Mouse (Mus musculus) megakaryocyte, embryonic 14.5 days (primary cell): ENCODE data around the gene Fam25c. TPM values are rescaled to one million over a fixed set of nuclear protein-coding genes. Genes with fewer than 3 reads are reported as not detected.

ENCODE experiments used
- H3K27me3 ChIP-seq: replicated peaks from 2 replicates; pipeline ENCODE3; 2012; ENCODE audit warnings: inconsistent platforms
- H3K36me3 ChIP-seq: replicated peaks from 2 replicates; pipeline ENCODE3; 2012; ENCODE audit warnings: low read length, inconsistent platforms, mixed read lengths
- H3K4me1 ChIP-seq: 2 replicates; pipeline ENCODE4 v1.6.1; 2012; ENCODE audit warnings: inconsistent platforms
- H3K4me3 ChIP-seq: replicated peaks from 2 replicates; pipeline ENCODE3; 2012; ENCODE audit warnings: moderate library complexity, mild to moderate bottlenecking, inconsistent platforms
- H3K9me3 ChIP-seq: 2 replicates; pipeline ENCODE4 v1.6.1; 2012; ENCODE audit warnings: inconsistent platforms
- FLI1 ChIP-seq: IDR thresholded peaks from 2 replicates; pipeline ENCODE4 v1.6.1; 2012; ENCODE audit warnings: low read length, inconsistent platforms, mixed read lengths
- GATA1 ChIP-seq: IDR thresholded peaks from 3 replicates; pipeline ENCODE4 v1.6.1; 2012; ENCODE audit warnings: mixed read lengths, low read length, inconsistent platforms, borderline replicate concordance
- polyA plus RNA-seq: library from polyadenylated mRNA; stranded (reverse); fragments of >175 nt; gene quantifications from 2 replicates; pipeline ENCODE4 v1.2.3, GENCODE M21; 2012; ENCODE audit warnings: low replicate concordance; ENCODE audit not compliant: insufficient read depth

The Fam25c gene
- polyA plus RNA-seq, 1 experiment: not detected

- Histone ChIP-seq H3K36me3 (no peaks in the 10 kb centered on the region), H3K4me1 (no peaks in the 10 kb centered on the region), H3K9me3 (0 out of 2 replicates have a peak, but pooled peaks cover 5% of the 10 kb centered on the region), H3K4me3 (no peak overlapping the region), H3K27me3 (peaks cover 28% of the 10 kb centered on the region)
- TF ChIP-seq FLI1: no peak
- TF ChIP-seq GATA1: no peak
Measured at GRCm38 (mm10) chr14:34378560-34379331, 23.5 kb upstream of the Fam25c start.

- Histone ChIP-seq H3K9me3 (no peaks in the 10 kb centered on the region; the same call in 1 of the 2 replicates), H3K4me1 (no peaks in the 10 kb centered on the region), H3K27me3 (peaks cover 34% of the 10 kb centered on the region), H3K4me3 (no peak overlapping the region), H3K36me3 (no peaks in the 10 kb centered on the region)
- TF ChIP-seq GATA1 (no peak), FLI1 (no peak)
Measured at GRCm38 (mm10) chr14:34377121-34377520, 21.9 kb upstream of the Fam25c start.

- no peak overlapping the region for H3K4me3 ChIP-seq
Measured at GRCm38 (mm10) chr14:34375941-34376340, 20.7 kb upstream of the Fam25c start.

DNA sequence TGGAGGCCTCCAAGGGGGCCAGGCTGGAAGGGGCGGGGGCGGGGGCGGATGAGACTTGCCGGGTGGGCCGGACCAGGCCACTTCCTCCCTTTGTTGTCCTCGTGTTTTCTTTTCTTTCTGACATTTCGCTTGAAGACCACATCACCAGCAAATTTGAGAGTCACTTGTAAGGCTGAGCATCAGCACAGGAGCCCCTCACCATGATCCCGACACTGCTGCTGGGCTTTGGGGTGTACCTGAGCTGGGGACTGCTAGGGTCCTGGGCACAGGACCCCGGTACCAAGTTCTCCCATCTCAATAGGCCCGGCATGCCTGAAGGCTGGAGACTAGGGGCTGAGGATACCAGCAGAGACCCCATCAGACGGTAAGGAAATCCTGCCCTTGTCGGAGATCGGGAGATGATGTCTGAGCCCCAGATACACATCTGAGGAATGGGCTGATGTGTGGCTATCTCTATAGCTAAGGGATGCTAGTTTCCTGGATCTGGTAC lies 20.2 kb upstream of the Fam25c start, which contains the start of gene Mmrn2:
Gene Mmrn2 (plus strand): TSS at position 51 of the 490 bp plus-strand sequence.
- Histone ChIP-seq H3K27me3 (peaks cover 37% of the 10 kb centered on the region), H3K36me3 (no peaks in the 10 kb centered on the region), H3K4me1 (no peaks in the 10 kb centered on the region), H3K4me3 (no peak within 1 kb of the TSS), H3K9me3 (no peaks in the 10 kb centered on the region; the same call in 1 of the 2 replicates)
- no peak for TF ChIP-seq FLI1
- TF ChIP-seq GATA1: no peak

More at GRCm38 (mm10) chr14:34375941-34376340, 20.7 kb upstream of the Fam25c start:
- Histone ChIP-seq H3K27me3 (peaks cover 37% of the 10 kb centered on the region), H3K9me3 (no peaks in the 10 kb centered on the region; the same call in 1 of the 2 replicates), H3K4me1 (no peaks in the 10 kb centered on the region), H3K36me3 (no peaks in the 10 kb centered on the region)
- TF ChIP-seq GATA1 (no peak), FLI1 (no peak)

DNA sequence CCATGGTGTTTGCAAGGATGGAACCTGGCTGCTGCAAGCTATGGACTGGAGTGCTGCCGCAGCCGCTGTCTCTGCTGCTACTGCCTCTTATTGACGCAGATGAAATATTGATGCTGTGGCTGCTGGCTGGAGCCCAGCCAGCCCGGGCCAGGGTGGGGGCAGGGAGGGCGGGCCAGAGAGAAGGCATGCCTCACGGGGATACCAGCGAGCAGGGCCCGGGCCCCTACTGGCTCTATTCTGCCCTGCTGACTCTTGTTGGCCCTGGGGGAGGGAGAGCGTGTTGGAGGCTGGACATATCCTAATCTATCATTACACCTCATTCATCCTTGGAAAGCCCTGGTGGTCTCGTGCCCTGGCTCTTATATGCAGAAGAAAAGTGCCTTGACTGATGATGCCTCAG lies 19.3 kb upstream of the Fam25c start, which contains the start of gene Sncg:
Gene Sncg (minus strand): TSS at position 213 of the 400 bp plus-strand sequence.
- no peaks in the 10 kb centered on the region for H3K36me3 ChIP-seq

GRCm38 (mm10) chr14:34373581-34373980 lies 18.3 kb upstream of the Fam25c start:
- TF ChIP-seq FLI1 (no peak), GATA1 (no peak)
- H3K4me3 ChIP-seq: no peak overlapping the region

More for the DNA sequence above, 19.3 kb upstream of the Fam25c start, which contains the start of gene Sncg:
- H3K9me3 ChIP-seq: no peaks in the 10 kb centered on the region; the same call in 1 of the 2 replicates
- H3K4me3 ChIP-seq: no peak within 1 kb of the TSS
- H3K27me3 ChIP-seq: peaks cover 37% of the 10 kb centered on the region
- TF ChIP-seq GATA1 (no peak), FLI1 (no peak)
- no peaks in the 10 kb centered on the region for H3K4me1 ChIP-seq

GRCm38 (mm10) chr14:34372646-34373045 lies 17.4 kb upstream of the Fam25c start:
- no peak overlapping the region for H3K4me3 ChIP-seq

More at GRCm38 (mm10) chr14:34373581-34373980, 18.3 kb upstream of the Fam25c start:
- Histone ChIP-seq H3K4me1 (no peaks in the 10 kb centered on the region), H3K36me3 (no peaks in the 10 kb centered on the region), H3K27me3 (peaks cover 39% of the 10 kb centered on the region), H3K9me3 (no peaks in the 10 kb centered on the region; the same call in 1 of the 2 replicates)

DNA sequence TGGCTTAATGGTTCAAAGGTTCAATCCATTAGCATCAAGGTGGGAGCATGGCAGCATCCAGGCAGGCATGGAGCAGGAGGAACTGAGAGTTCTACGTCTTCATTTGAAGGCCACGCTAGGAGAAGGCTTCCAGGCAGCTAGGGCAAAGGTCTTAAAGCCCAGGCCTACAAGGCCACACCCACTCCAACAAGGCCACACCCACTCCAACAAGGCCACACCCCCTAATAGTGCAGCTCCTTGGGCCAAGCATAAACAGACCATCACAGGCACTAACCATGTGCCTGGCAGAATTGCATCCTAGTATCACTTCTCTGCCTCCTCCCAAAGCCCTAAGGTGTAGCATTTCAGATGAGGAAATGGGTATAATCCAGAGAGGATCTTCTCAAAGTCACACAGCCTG lies 16.5 kb upstream of the Fam25c start:
- Histone ChIP-seq H3K27me3 (peaks cover 33% of the 10 kb centered on the region), H3K9me3 (no peaks in the 10 kb centered on the region; the same call in 1 of the 2 replicates)
- TF ChIP-seq GATA1 (no peak), FLI1 (no peak)

More at GRCm38 (mm10) chr14:34372646-34373045, 17.4 kb upstream of the Fam25c start:
- no peaks in the 10 kb centered on the region for H3K36me3 ChIP-seq
- TF ChIP-seq GATA1 (no peak), FLI1 (no peak)
- H3K4me1 ChIP-seq: no peaks in the 10 kb centered on the region
- peaks cover 35% of the 10 kb centered on the region for H3K27me3 ChIP-seq
- H3K9me3 ChIP-seq: no peaks in the 10 kb centered on the region; the same call in 1 of the 2 replicates

DNA sequence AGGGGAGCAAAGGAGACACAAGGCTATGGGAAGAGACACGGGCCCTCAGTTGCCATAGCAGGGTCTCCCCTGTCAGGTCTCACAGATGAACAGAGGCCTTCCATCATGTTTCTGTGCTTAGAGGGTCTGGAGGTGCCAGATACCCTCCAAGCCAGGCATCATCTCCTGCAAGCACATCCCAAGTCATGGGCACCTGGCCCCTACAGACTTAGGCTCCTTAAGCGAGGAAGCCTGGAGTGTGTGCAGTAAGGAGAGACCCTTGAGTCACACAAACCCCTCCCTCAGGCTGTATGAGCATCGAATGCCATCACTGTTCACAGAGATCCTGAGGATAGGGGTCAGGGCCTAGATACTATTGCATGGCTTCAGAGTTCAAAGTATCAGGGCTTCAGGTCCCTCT lies 15.7 kb upstream of the Fam25c start:
- Histone ChIP-seq H3K36me3 (no peaks in the 10 kb centered on the region), H3K4me1 (no peaks in the 10 kb centered on the region), H3K9me3 (peaks cover under 1% of the 10 kb centered on the region), H3K4me3 (no peak overlapping the region), H3K27me3 (peaks cover 27% of the 10 kb centered on the region)
- no peak for TF ChIP-seq GATA1
- TF ChIP-seq FLI1: no peak

More for the DNA sequence above, 16.5 kb upstream of the Fam25c start:
- Histone ChIP-seq H3K4me3 (no peak overlapping the region), H3K4me1 (no peaks in the 10 kb centered on the region), H3K36me3 (no peaks in the 10 kb centered on the region)

GRCm38 (mm10) chr14:34370203-34370602 lies 15.0 kb upstream of the Fam25c start:
- H3K27me3 ChIP-seq: peaks cover 25% of the 10 kb centered on the region
- H3K9me3 ChIP-seq: peaks cover 8% of the 10 kb centered on the region
- no peaks in the 10 kb centered on the region for H3K36me3 ChIP-seq
- H3K4me3 ChIP-seq: no peak overlapping the region
- TF ChIP-seq FLI1: no peak
- no peak for TF ChIP-seq GATA1
- no peaks in the 10 kb centered on the region for H3K4me1 ChIP-seq
